Mouse (Mus musculus): ENCODE data around the gene Fabp6. TPM values are rescaled to one million over a fixed set of nuclear protein-coding genes. Genes with fewer than 3 reads are reported as not detected.
A peak's percentile ranks its signal among the peaks of the same experiment; 100 is the strongest.

Fabp6 gene
- polyA plus RNA-seq (2016; fragmentation: Nextera tagmentation; extraction: Ambion mirVana): not detected in 2 replicates

DNA sequence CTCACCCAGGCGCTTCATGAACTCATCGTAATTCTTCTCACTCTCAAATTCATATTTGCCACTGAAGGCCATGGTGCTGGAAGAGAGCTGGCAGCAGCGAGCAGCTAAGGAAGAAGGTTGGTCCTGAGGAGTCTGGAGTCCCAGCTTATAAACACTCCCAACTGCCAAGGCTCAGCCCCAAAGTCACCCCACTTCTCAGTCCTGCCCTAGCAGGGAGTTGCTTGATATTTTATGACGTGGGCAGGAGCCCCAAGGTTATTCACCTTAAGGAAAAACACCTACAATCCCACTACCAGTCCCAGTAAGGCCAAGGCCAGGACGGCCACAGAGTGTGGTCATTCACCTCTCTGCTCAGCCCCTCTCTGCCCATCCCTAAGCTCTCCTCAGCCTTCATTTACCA is at the start of gene Fabp6:
Gene Fabp6 (minus strand): TSS at position 101 of the 400 bp plus-strand sequence.
- Histone ChIP-seq H3K4me3 (no peak within 1 kb of the TSS), H3K4me2 (replicated peaks) (no peak within 1 kb of the TSS), H3K27me3 (no peaks in the 10 kb centered on the region), H3K4me1 (no peaks in the 10 kb centered on the region), H3K36me3 (no peaks in the 10 kb centered on the region), H3K27ac (replicated peaks) (no peak within 1 kb of the TSS), H3K9ac (replicated peaks) (no peak within 1 kb of the TSS), H3K9me3 (no peaks in the 10 kb centered on the region)
- 89% methylated on average over 5 of the region's 5 CpGs for WGBS
- ATAC-seq (ENCODE audit: low FRiP score, low read depth): no peak

DNA sequence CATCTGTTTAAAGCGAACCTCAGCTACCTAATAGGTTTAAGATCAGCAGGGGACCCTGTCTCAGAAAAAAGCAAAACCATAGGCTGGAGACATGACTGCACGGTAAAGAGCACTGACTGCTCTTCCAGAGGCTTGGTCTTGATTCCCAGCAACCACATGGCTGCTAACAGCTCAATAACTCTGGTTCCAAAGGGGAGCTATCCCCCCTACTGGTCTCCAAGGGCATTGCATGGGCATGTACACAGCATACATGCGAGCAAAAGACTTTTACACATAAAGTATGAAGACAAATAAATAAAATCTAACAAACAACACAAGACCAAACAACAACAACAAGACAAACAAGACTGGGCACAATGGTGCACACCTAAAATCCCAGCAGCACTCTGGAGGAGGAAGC is 43.9 kb upstream of the Fabp6 start:
- no peak overlapping the region for H3K4me3 ChIP-seq
- 0 out of 2 replicates have a peak, but pooled peaks cover 2% of the 10 kb centered on the region for H3K9me3 ChIP-seq
- H3K4me1 ChIP-seq: peaks cover 18% of the 10 kb centered on the region
- H3K4me2 ChIP-seq (replicated peaks): no peak overlapping the region
- no peaks in the 10 kb centered on the region for H3K36me3 ChIP-seq
- WGBS: 83% methylated on average over 3 of the region's 3 CpGs
- no peak for ATAC-seq (ENCODE audit: low FRiP score, low read depth)
- no peak overlapping the region for H3K9ac ChIP-seq (replicated peaks)
- no peak overlapping the region for H3K27ac ChIP-seq (replicated peaks)
- no peaks in the 10 kb centered on the region for H3K27me3 ChIP-seq

DNA sequence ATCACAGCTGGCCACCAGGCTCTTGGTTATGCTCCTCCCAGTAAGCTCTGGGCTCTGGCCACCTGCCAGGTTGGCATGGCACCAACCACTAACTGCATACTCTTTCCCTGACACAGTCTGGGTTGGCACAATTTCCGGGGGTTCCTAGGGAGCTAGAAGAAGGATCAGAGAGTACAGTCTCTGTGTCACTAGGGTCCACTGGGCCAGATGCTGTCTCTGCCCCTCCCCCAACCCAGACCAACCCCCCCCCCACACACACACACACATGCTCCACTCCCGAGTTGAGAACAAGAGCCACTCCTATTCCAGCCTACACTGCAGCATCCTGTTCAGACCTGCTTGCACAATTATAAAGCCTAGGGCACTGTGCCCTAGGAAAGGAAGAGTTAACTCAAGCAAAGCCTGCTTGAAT is 41.8 kb upstream of the Fabp6 start:
- Histone ChIP-seq H3K9me3 (0 out of 2 replicates have a peak, but pooled peaks cover 7% of the 10 kb centered on the region), H3K27me3 (no peaks in the 10 kb centered on the region), H3K4me1 (peaks cover 18% of the 10 kb centered on the region), H3K9ac (replicated peaks) (no peak overlapping the region), H3K4me3 (no peak overlapping the region), H3K27ac (replicated peaks) (peak overlapping the region; percentile 65; the same call in 1 of the 2 replicates), H3K36me3 (no peaks in the 10 kb centered on the region), H3K4me2 (replicated peaks) (no peak overlapping the region; the same call in 1 of the 2 replicates)
- peak; percentile 86 for ATAC-seq (ENCODE audit: low FRiP score, low read depth)
- 42% methylated on average over 2 of the region's 2 CpGs for WGBS

DNA sequence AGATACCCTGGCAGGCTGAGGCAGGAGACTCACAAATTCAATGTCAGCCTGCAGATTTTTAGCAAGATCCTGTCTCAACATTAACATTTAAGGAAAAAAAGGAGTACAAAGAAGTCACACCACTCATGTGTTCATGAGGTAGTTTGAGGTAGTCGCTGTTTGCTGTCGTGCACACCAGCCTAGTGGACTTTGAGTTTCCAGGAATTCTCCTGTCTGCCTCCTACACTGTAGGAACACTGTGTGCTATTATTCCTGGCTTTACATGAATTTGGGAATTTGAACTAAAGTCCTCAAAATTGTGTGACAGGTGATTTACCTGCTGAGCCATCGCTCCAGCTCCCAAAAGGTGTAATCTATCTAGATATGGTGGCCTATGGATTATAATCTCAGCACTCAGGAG is 37.1 kb upstream of the Fabp6 start:
- WGBS: 93% methylated on average over 3 of the region's 3 CpGs
- H3K9ac ChIP-seq (replicated peaks): no peak overlapping the region
- H3K4me3 ChIP-seq: no peak overlapping the region
- H3K27me3 ChIP-seq: no peaks in the 10 kb centered on the region
- no peak overlapping the region for H3K4me2 ChIP-seq (replicated peaks)
- ATAC-seq (ENCODE audit: low FRiP score, low read depth): no peak
- H3K36me3 ChIP-seq: no peaks in the 10 kb centered on the region
- H3K4me1 ChIP-seq: peaks cover 14% of the 10 kb centered on the region
- H3K9me3 ChIP-seq: 0 out of 2 replicates have a peak, but pooled peaks cover 5% of the 10 kb centered on the region
- H3K27ac ChIP-seq (replicated peaks): no peak overlapping the region

- H3K4me2 ChIP-seq (replicated peaks): no peak overlapping the region
- no peak for ATAC-seq (ENCODE audit: low FRiP score, low read depth)
- WGBS: 87% methylated on average over 4 of the region's 4 CpGs
- 0 out of 2 replicates have a peak, but pooled peaks cover 5% of the 10 kb centered on the region for H3K9me3 ChIP-seq
- H3K27me3 ChIP-seq: no peaks in the 10 kb centered on the region
- H3K36me3 ChIP-seq: no peaks in the 10 kb centered on the region
- peaks cover 5% of the 10 kb centered on the region for H3K4me1 ChIP-seq
- no peak overlapping the region for H3K4me3 ChIP-seq
- H3K27ac ChIP-seq (replicated peaks): no peak overlapping the region
- H3K9ac ChIP-seq (replicated peaks): no peak overlapping the region
Measured at GRCm38 (mm10) chr11:43636761-43637160, 35.4 kb upstream of the Fabp6 start.

DNA sequence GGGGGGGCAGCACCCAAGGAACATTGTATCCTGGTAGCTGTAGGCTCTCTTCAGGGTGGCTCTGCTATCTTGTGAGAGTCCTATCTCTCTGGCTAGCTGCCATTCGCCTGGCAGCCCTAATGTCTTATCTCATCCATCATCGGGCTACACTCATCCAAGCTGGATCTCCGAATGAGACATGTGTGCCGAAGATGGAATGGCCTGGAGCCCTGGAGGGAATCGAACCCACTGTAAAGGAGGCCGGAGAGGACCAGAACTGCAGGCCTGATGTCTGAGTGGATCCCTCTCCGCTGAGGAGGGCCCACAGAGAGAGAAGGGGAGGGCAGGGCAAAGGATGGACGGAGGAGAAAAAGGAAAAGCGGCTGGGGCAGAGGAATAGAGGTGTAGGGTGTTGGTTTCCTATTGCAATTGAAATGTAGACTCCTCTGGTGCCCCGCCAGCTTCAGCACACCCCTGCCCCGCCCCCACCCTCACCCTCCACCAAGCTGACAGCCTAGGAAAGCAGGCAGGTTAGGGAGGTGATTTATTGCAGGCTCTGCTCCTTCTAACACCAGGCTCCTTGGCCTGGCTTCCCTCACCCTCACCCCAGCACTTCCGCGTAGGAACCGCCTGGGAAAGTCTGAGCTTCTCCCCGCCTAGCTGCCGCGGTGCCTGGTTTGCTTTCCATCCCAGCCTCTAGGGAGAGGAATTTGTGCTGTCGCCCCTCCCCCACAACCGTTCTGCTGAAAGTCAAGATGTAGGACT is 32.5 kb upstream of the Fabp6 start:
- 31% methylated on average over 19 of the region's 19 CpGs for WGBS
- H3K4me1 ChIP-seq: peaks cover 5% of the 10 kb centered on the region
- peak; percentile 60 for ATAC-seq (ENCODE audit: low FRiP score, low read depth)
- no peaks in the 10 kb centered on the region for H3K36me3 ChIP-seq
- no peaks in the 10 kb centered on the region for H3K27me3 ChIP-seq
- H3K9ac ChIP-seq (replicated peaks): peak overlapping the region; percentile 24
- H3K4me2 ChIP-seq (replicated peaks): peak overlapping the region; percentile 25
- H3K4me3 ChIP-seq: no peak overlapping the region
- no peaks in the 10 kb centered on the region for H3K9me3 ChIP-seq
- no peak overlapping the region for H3K27ac ChIP-seq (replicated peaks)

GRCm38 (mm10) chr11:43633165-43633564 is 31.8 kb upstream of the Fabp6 start:
- Histone ChIP-seq H3K9me3 (no peaks in the 10 kb centered on the region), H3K27ac (replicated peaks) (no peak overlapping the region), H3K4me1 (peaks cover 5% of the 10 kb centered on the region), H3K27me3 (no peaks in the 10 kb centered on the region), H3K36me3 (no peaks in the 10 kb centered on the region), H3K9ac (replicated peaks) (peak overlapping the region; percentile 24), H3K4me3 (no peak overlapping the region), H3K4me2 (replicated peaks) (no peak overlapping the region)
- 80% methylated on average over 6 of the region's 6 CpGs for WGBS
- ATAC-seq (ENCODE audit: low FRiP score, low read depth): no peak

DNA sequence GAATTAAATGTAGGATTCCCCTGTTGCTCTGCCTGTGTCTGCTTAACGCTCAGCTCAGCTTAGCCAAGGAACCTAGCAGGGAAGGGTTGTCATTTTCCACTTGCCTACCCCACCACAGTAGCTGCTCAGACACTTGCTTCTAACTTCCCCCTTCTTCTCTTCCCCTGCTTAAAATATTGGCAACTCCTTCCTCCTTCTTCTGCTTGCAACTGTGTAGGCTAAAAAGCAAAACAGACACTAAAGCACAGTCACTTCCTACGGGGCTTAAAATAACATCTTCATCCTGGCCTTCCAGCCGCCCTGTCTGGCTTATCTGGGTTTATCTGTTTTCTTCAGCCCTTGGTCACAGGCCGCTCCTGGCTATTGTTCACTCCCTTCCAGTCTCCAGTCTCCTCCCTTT is 31.2 kb upstream of the Fabp6 start:
- no peak overlapping the region for H3K9ac ChIP-seq (replicated peaks)
- H3K4me3 ChIP-seq: no peak overlapping the region
- peaks cover 5% of the 10 kb centered on the region for H3K4me1 ChIP-seq
- H3K9me3 ChIP-seq: no peaks in the 10 kb centered on the region
- H3K4me2 ChIP-seq (replicated peaks): no peak overlapping the region
- H3K27ac ChIP-seq (replicated peaks): no peak overlapping the region
- no peaks in the 10 kb centered on the region for H3K27me3 ChIP-seq
- ATAC-seq (ENCODE audit: low FRiP score, low read depth): no peak
- WGBS: 58% methylated on average over 4 of the region's 4 CpGs
- no peaks in the 10 kb centered on the region for H3K36me3 ChIP-seq

DNA sequence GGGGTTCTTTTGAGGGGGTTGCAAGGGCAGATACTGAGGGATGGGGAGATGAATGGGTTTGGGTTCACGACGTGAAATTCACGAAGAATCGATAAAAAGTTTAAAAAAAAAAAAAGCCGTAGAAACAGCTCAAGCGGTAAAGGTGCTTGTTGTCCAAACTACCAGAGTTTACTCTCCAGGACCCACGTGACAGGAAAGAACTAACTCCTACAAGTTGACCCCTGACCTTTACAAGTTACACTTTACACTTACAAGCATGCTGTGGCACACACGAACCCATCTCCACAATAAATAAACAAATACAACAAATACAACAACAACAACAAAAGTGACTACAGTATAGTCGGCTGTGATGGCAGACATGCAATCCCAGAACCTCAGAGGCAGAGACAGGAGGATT is 30.3 kb upstream of the Fabp6 start:
- H3K27me3 ChIP-seq: no peaks in the 10 kb centered on the region
- H3K4me2 ChIP-seq (replicated peaks): no peak overlapping the region
- H3K9ac ChIP-seq (replicated peaks): no peak overlapping the region
- WGBS: 90% methylated on average over 9 of the region's 9 CpGs
- ATAC-seq (ENCODE audit: low FRiP score, low read depth): no peak
- H3K9me3 ChIP-seq: no peaks in the 10 kb centered on the region
- H3K36me3 ChIP-seq: no peaks in the 10 kb centered on the region
- no peak overlapping the region for H3K27ac ChIP-seq (replicated peaks)
- no peak overlapping the region for H3K4me3 ChIP-seq
- H3K4me1 ChIP-seq: peaks cover 9% of the 10 kb centered on the region

DNA sequence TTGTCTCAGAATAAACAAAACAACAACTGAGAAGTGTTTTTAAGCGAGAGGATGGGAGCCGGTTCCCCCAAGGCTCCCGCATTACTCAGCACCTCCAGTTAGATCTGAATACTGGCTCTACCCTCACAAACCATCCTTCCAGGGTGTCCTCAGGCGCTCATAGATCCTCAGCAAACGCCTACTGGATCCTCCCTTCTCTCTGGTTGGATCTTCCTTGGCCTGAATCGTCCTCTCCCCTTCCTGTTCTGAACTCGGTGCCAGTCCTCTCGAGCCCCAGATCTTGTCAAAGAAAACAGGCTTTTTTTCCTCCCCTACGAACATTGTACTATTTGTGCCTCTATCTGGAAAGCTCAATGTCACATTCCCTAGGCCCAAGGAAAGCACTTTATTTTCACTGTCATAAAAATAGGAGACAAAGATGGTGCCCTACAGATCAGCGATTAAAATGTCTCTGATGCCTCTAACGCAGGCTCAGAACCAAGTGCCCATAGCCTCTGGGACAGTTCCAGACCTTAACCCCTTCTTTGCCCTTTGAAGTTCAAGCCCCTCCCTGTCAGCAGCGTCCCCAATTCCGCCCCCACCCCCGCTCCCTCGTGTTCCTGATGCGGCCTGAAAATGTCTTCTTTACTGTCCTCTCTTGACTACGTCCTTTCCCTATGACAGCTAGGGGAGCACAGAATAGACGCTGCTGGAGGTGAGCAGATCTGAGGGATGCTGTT is 25.7 kb upstream of the Fabp6 start:
- H3K4me3 ChIP-seq: no peak overlapping the region
- H3K9me3 ChIP-seq: no peaks in the 10 kb centered on the region
- peak overlapping the region; percentile 30; the same call in 1 of the 2 replicates for H3K27ac ChIP-seq (replicated peaks)
- WGBS: 30% methylated on average over 18 of the region's 18 CpGs
- H3K36me3 ChIP-seq: no peaks in the 10 kb centered on the region
- 0 out of 2 replicates have a peak, but pooled peaks have one; percentile 6 for ATAC-seq (ENCODE audit: low FRiP score, low read depth)
- peaks cover 12% of the 10 kb centered on the region for H3K4me1 ChIP-seq
- peak overlapping the region; percentile 2; the same call in 1 of the 2 replicates for H3K9ac ChIP-seq (replicated peaks)
- no peaks in the 10 kb centered on the region for H3K27me3 ChIP-seq
- peak overlapping the region; percentile 40 for H3K4me2 ChIP-seq (replicated peaks)

DNA sequence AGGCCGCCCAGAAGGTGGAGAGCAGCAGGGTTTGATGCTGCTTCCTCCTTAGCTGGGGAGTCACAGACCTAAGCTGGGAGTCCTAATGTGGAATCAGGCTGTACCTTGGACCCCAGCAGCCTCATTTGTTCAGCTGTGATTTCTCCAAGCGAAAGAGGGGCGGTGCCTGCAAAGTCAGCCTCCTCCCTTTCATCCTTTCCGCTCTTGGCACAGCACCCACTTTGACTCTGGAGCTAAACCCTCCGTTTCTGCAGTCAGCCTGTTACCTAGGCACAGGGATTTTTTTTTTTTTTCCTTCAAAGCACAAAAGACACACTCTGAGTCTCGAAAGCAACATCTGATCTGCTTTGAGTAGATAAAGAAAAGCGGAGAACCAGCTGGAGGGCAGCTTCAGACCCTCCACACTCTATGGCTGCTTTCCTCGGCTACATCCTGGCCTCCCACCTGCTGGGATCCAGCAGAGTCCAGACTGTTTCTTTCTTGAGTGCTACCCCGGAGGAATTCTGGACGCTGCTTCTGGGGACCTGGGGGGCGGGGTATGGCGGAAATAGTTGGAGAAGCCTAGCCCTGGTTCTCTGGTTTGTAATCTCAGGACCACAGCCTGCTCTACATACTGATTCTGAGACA is 25.1 kb upstream of the Fabp6 start:
- peak; percentile 36; the same call in 1 of the 2 replicates for ATAC-seq (ENCODE audit: low FRiP score, low read depth)
- H3K9me3 ChIP-seq: no peaks in the 10 kb centered on the region
- 0 out of 2 replicates have a peak overlapping the region, but pooled peaks have one; percentile 3 for H3K4me3 ChIP-seq
- H3K27ac ChIP-seq (replicated peaks): peak overlapping the region; percentile 30; the same call in 1 of the 2 replicates
- peaks cover 12% of the 10 kb centered on the region for H3K4me1 ChIP-seq
- H3K9ac ChIP-seq (replicated peaks): peak overlapping the region; percentile 2
- no peaks in the 10 kb centered on the region for H3K27me3 ChIP-seq
- peak overlapping the region; percentile 40 for H3K4me2 ChIP-seq (replicated peaks)
- WGBS: 5% methylated on average over 12 of the region's 12 CpGs
- no peaks in the 10 kb centered on the region for H3K36me3 ChIP-seq

DNA sequence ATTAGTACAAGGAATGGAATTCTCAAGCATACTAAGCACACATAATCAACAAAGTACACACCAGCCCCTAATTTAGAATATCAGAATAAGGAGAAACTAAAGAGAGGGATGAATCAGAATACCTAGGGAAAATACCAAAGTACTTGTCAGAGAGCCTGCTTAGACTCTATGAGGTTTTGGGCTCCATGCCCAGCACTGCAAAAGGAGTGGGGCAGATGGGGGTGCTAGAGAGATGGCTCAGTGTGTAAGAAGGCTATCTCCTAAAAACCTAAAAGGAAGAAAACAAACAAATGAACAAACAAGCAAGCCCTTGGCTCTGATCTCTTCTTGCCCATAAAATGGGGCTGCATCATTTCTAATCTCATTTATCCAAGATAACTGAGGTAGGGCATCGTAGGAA is 23.0 kb upstream of the Fabp6 start:
- H3K4me3 ChIP-seq: no peak overlapping the region
- no peaks in the 10 kb centered on the region for H3K27me3 ChIP-seq
- 89% methylated on average over 1 of the region's 1 CpGs for WGBS
- no peaks in the 10 kb centered on the region for H3K9me3 ChIP-seq
- H3K4me2 ChIP-seq (replicated peaks): no peak overlapping the region
- H3K36me3 ChIP-seq: no peaks in the 10 kb centered on the region
- no peak overlapping the region for H3K9ac ChIP-seq (replicated peaks)
- ATAC-seq (ENCODE audit: low FRiP score, low read depth): no peak
- H3K27ac ChIP-seq (replicated peaks): no peak overlapping the region
- H3K4me1 ChIP-seq: peaks cover 12% of the 10 kb centered on the region

Measured in midbrain, embryonic 12.5 days (tissue).